Mouse (Mus musculus): ENCODE results near the gene Procr.
"Not testable (repeated sequence)": the region's sequence is repeated elsewhere in the genome, so short reads cannot be mapped to it uniquely, and the experiment has no call there.

Procr gene

GRCm38 (mm10) chr2:155751014-155751786 is at the start of gene Procr:
Procr (plus strand) TSS chr2:155751117.
- DNase-seq (ENCODE audit: low read depth, low spot score), result no peak

GRCm38 (mm10) chr2:155701399-155701919 is 49.5 kb upstream of the Procr start:
- no peak for DNase-seq (ENCODE audit: low read depth, low spot score)

- DNase-seq (ENCODE audit: low read depth, low spot score), result no peak
Measured at GRCm38 (mm10) chr2:155703630-155704029, 47.3 kb upstream of the Procr start.

- DNase-seq (ENCODE audit: low read depth, low spot score), result no peak
Measured at GRCm38 (mm10) chr2:155707251-155707650, 43.7 kb upstream of the Procr start.

- no peak for DNase-seq (ENCODE audit: low read depth, low spot score)
Measured at GRCm38 (mm10) chr2:155710557-155710956, 40.4 kb upstream of the Procr start.

- no peak for DNase-seq (ENCODE audit: low read depth, low spot score)
Measured at GRCm38 (mm10) chr2:155717082-155717990, 33.6 kb upstream of the Procr start.

- DNase-seq (ENCODE audit: low read depth, low spot score), result no peak
Measured at GRCm38 (mm10) chr2:155720585-155720984, 30.3 kb upstream of the Procr start.

- no peak for DNase-seq (ENCODE audit: low read depth, low spot score)
Measured at GRCm38 (mm10) chr2:155724036-155724435, 26.9 kb upstream of the Procr start.

GRCm38 (mm10) chr2:155724526-155724925 is 26.4 kb upstream of the Procr start:
- DNase-seq (ENCODE audit: low read depth, low spot score), result no peak

GRCm38 (mm10) chr2:155726302-155726701 is 24.6 kb upstream of the Procr start:
- DNase-seq (ENCODE audit: low read depth, low spot score), result no peak

GRCm38 (mm10) chr2:155727764-155728395 is 23.0 kb upstream of the Procr start:
- no peak for DNase-seq (ENCODE audit: low read depth, low spot score)

- DNase-seq (ENCODE audit: low read depth, low spot score), result no peak
Measured at GRCm38 (mm10) chr2:155728742-155729141, 22.2 kb upstream of the Procr start.

- DNase-seq (ENCODE audit: low read depth, low spot score), result peak; percentile 77
Measured at GRCm38 (mm10) chr2:155729158-155729645, 21.7 kb upstream of the Procr start, which contains the start of gene Edem2. Edem2 (minus strand) TSS chr2:155729475.

- no peak for DNase-seq (ENCODE audit: low read depth, low spot score)
Measured at GRCm38 (mm10) chr2:155735080-155735479, 15.8 kb upstream of the Procr start.

- not testable (repeated sequence) for DNase-seq (ENCODE audit: low read depth, low spot score)
Measured at GRCm38 (mm10) chr2:155735766-155736165, 15.2 kb upstream of the Procr start, which contains the start of gene Gm17581. Gm17581 (minus strand) TSS chr2:155735866.

- DNase-seq (ENCODE audit: low read depth, low spot score), result no peak
Measured at GRCm38 (mm10) chr2:155736936-155737335, 14.0 kb upstream of the Procr start.

- no peak for DNase-seq (ENCODE audit: low read depth, low spot score)
Measured at GRCm38 (mm10) chr2:155737803-155738202, 13.1 kb upstream of the Procr start.

GRCm38 (mm10) chr2:155742211-155742610 is 8.7 kb upstream of the Procr start:
- DNase-seq (ENCODE audit: low read depth, low spot score), result no peak

GRCm38 (mm10) chr2:155742931-155743337 is 8.0 kb upstream of the Procr start:
- DNase-seq (ENCODE audit: low read depth, low spot score), result no peak

GRCm38 (mm10) chr2:155743351-155743750 is 7.6 kb upstream of the Procr start:
- DNase-seq (ENCODE audit: low read depth, low spot score), result no peak

GRCm38 (mm10) chr2:155745487-155745886 is 5.4 kb upstream of the Procr start:
- DNase-seq (ENCODE audit: low read depth, low spot score), result no peak

All from c-Kit-negative CD71-positive TER-119-positive erythroid progenitor cells, embryonic 14.5 days (primary cell).